Mouse (Mus musculus): ENCODE results near the gene Gpr179. TPM values are rescaled to one million over a fixed set of nuclear protein-coding genes. Genes with fewer than 3 reads are reported as not detected.
A peak's percentile ranks its signal among the peaks of the same experiment; 100 is the strongest.

Gene Gpr179
- polyA plus RNA-seq, 1 experiment from 2014 or later, result 0.01 TPM

- Histone ChIP-seq H3K9ac (ENCODE audit: low read depth, low read length) (no peak overlapping the region), H3K9me3 (replicated peaks; ENCODE audit: control insufficient read depth, low read length) (no peaks in the 10 kb centered on the region), H3K36me3 (ENCODE audit: control insufficient read depth, insufficient read depth, low read length) (no peaks in the 10 kb centered on the region), H3K4me3 (ENCODE audit: low read depth, low read length) (no peak overlapping the region), H3K27ac (ENCODE audit: low read depth, low read length) (no peak overlapping the region), H3K4me1 (ENCODE audit: control insufficient read depth, insufficient read depth, low read length) (peaks cover 9% of the 10 kb centered on the region), H3K4me2 (no peak overlapping the region), H3K27me3 (ENCODE audit: control insufficient read depth, insufficient read depth, low read length) (peaks cover 41% of the 10 kb centered on the region)
- ATAC-seq (replicated peaks; ENCODE audit: insufficient number of reproducible peaks, low FRiP score, low TSS enrichment), result no peak; the same call in 1 of the 2 replicates
- 57% methylated on average over 14 of the region's 14 CpGs for WGBS (ENCODE audit: insufficient replicate concordance)
Observed at GRCm38 (mm10) chr11:97336751-97337345, 15.0 kb downstream of the Gpr179 start.

- Histone ChIP-seq H3K4me2 (no peak overlapping the region), H3K27ac (ENCODE audit: low read depth, low read length) (no peak overlapping the region), H3K9me3 (replicated peaks; ENCODE audit: control insufficient read depth, low read length) (no peaks in the 10 kb centered on the region), H3K36me3 (ENCODE audit: control insufficient read depth, insufficient read depth, low read length) (no peaks in the 10 kb centered on the region), H3K27me3 (ENCODE audit: control insufficient read depth, insufficient read depth, low read length) (peaks cover 41% of the 10 kb centered on the region), H3K4me1 (ENCODE audit: control insufficient read depth, insufficient read depth, low read length) (peaks cover 9% of the 10 kb centered on the region), H3K4me3 (ENCODE audit: low read depth, low read length) (no peak overlapping the region), H3K9ac (ENCODE audit: low read depth, low read length) (no peak overlapping the region)
- ATAC-seq (replicated peaks; ENCODE audit: insufficient number of reproducible peaks, low FRiP score, low TSS enrichment), result no peak
- 49% methylated on average over 6 of the region's 6 CpGs for WGBS (ENCODE audit: insufficient replicate concordance)
Observed at GRCm38 (mm10) chr11:97336238-97336637, 15.6 kb downstream of the Gpr179 start.

DNA sequence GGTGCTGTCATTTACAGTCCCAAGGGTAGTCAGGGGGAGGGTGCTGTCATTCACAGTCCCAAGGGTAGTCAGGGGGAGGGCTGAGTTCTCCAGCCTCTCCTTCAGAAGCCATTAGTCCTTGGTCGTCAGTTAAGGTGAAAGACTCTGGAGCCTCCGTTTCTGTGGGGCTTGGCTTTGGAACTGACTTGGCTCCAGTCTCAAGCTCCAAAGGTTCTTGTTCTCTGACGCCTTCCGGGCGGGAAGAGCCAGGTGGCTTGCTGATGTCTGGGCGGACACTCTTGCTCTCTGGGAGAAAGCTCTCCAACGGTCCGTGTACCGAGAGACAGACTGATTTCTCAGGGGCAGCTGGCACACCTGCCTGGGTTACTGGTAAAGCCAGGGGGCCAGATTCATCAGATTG lies 17.5 kb downstream of the Gpr179 start:
- H3K27ac ChIP-seq (ENCODE audit: low read depth, low read length), result no peak overlapping the region
- no peak for ATAC-seq (replicated peaks; ENCODE audit: insufficient number of reproducible peaks, low FRiP score, low TSS enrichment)
- 74% methylated on average over 9 of the region's 9 CpGs for WGBS (ENCODE audit: insufficient replicate concordance)
- H3K4me1 ChIP-seq (ENCODE audit: control insufficient read depth, insufficient read depth, low read length), result peaks cover 9% of the 10 kb centered on the region
- H3K36me3 ChIP-seq (ENCODE audit: control insufficient read depth, insufficient read depth, low read length), result peaks cover 6% of the 10 kb centered on the region; the same call in 1 of the 2 replicates
- no peak overlapping the region for H3K4me3 ChIP-seq (ENCODE audit: low read depth, low read length)
- no peak overlapping the region for H3K4me2 ChIP-seq
- H3K27me3 ChIP-seq (ENCODE audit: control insufficient read depth, insufficient read depth, low read length), result peaks cover 33% of the 10 kb centered on the region
- no peak overlapping the region for H3K9ac ChIP-seq (ENCODE audit: low read depth, low read length)
- no peaks in the 10 kb centered on the region for H3K9me3 ChIP-seq (replicated peaks; ENCODE audit: control insufficient read depth, low read length)

- no peak overlapping the region for H3K4me3 ChIP-seq (ENCODE audit: low read depth, low read length)
- H3K27me3 ChIP-seq (ENCODE audit: control insufficient read depth, insufficient read depth, low read length), result peaks cover 30% of the 10 kb centered on the region
- WGBS (ENCODE audit: insufficient replicate concordance), result 70% methylated on average over 1 of the region's 1 CpGs
- H3K4me2 ChIP-seq, result no peak overlapping the region
- no peak overlapping the region for H3K27ac ChIP-seq (ENCODE audit: low read depth, low read length)
- H3K9ac ChIP-seq (ENCODE audit: low read depth, low read length), result no peak overlapping the region
- H3K4me1 ChIP-seq (ENCODE audit: control insufficient read depth, insufficient read depth, low read length), result peaks cover 7% of the 10 kb centered on the region
- ATAC-seq (replicated peaks; ENCODE audit: insufficient number of reproducible peaks, low FRiP score, low TSS enrichment), result no peak
- H3K36me3 ChIP-seq (ENCODE audit: control insufficient read depth, insufficient read depth, low read length), result peaks cover 11% of the 10 kb centered on the region; the same call in 1 of the 2 replicates
- H3K9me3 ChIP-seq (replicated peaks; ENCODE audit: control insufficient read depth, low read length), result no peaks in the 10 kb centered on the region
Observed at GRCm38 (mm10) chr11:97333896-97334295, 18.0 kb downstream of the Gpr179 start.

- Histone ChIP-seq H3K9me3 (replicated peaks; ENCODE audit: control insufficient read depth, low read length) (no peaks in the 10 kb centered on the region), H3K36me3 (ENCODE audit: control insufficient read depth, insufficient read depth, low read length) (peaks cover 12% of the 10 kb centered on the region; the same call in 1 of the 2 replicates), H3K27me3 (ENCODE audit: control insufficient read depth, insufficient read depth, low read length) (peaks cover 23% of the 10 kb centered on the region), H3K9ac (ENCODE audit: low read depth, low read length) (no peak overlapping the region), H3K27ac (ENCODE audit: low read depth, low read length) (no peak overlapping the region), H3K4me3 (ENCODE audit: low read depth, low read length) (no peak overlapping the region), H3K4me2 (no peak overlapping the region), H3K4me1 (ENCODE audit: control insufficient read depth, insufficient read depth, low read length) (no peaks in the 10 kb centered on the region)
- 50% methylated on average over 9 of the region's 9 CpGs for WGBS (ENCODE audit: insufficient replicate concordance)
- ATAC-seq (replicated peaks; ENCODE audit: insufficient number of reproducible peaks, low FRiP score, low TSS enrichment), result no peak
Observed at GRCm38 (mm10) chr11:97333044-97333443, 18.8 kb downstream of the Gpr179 start.

GRCm38 (mm10) chr11:97331231-97332190 lies 20.4 kb downstream of the Gpr179 start:
- Histone ChIP-seq H3K4me1 (ENCODE audit: control insufficient read depth, insufficient read depth, low read length) (no peaks in the 10 kb centered on the region), H3K9ac (ENCODE audit: low read depth, low read length) (0 out of 2 replicates have a peak overlapping the region, but pooled peaks have one; percentile 16), H3K4me3 (ENCODE audit: low read depth, low read length) (no peak overlapping the region), H3K9me3 (replicated peaks; ENCODE audit: control insufficient read depth, low read length) (no peaks in the 10 kb centered on the region), H3K4me2 (no peak overlapping the region), H3K27ac (ENCODE audit: low read depth, low read length) (no peak overlapping the region), H3K36me3 (ENCODE audit: control insufficient read depth, insufficient read depth, low read length) (peaks cover 17% of the 10 kb centered on the region), H3K27me3 (ENCODE audit: control insufficient read depth, insufficient read depth, low read length) (peaks cover 11% of the 10 kb centered on the region)
- no peak for ATAC-seq (replicated peaks; ENCODE audit: insufficient number of reproducible peaks, low FRiP score, low TSS enrichment)
- 85% methylated on average over 12 of the region's 12 CpGs for WGBS (ENCODE audit: insufficient replicate concordance)

DNA sequence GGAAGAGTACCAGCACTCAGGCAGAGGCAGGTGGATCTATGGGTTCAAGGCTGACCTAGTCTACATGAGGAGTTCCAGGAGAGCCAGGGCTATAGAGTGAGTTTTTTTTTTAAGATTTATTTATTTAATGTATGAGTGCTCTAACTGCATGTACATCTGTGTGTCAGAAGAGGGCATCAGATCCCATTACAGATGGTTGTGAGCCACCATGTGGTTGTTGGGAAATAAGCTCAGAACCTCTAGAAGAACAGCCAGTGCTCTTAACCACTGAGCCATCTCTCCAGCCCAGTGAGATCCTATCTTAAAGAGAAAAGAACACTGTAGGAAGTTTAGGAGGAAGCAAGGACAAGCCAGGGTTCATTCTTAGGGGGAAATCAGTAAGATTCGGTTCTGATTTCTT lies 21.6 kb downstream of the Gpr179 start:
- Histone ChIP-seq H3K4me2 (no peak overlapping the region), H3K4me1 (ENCODE audit: control insufficient read depth, insufficient read depth, low read length) (no peaks in the 10 kb centered on the region), H3K9ac (ENCODE audit: low read depth, low read length) (no peak overlapping the region), H3K4me3 (ENCODE audit: low read depth, low read length) (no peak overlapping the region), H3K27ac (ENCODE audit: low read depth, low read length) (no peak overlapping the region), H3K36me3 (ENCODE audit: control insufficient read depth, insufficient read depth, low read length) (peaks cover 22% of the 10 kb centered on the region), H3K9me3 (replicated peaks; ENCODE audit: control insufficient read depth, low read length) (no peaks in the 10 kb centered on the region), H3K27me3 (ENCODE audit: control insufficient read depth, insufficient read depth, low read length) (peaks cover 4% of the 10 kb centered on the region)
- WGBS (ENCODE audit: insufficient replicate concordance), result 97% methylated on average over 1 of the region's 1 CpGs
- no peak for ATAC-seq (replicated peaks; ENCODE audit: insufficient number of reproducible peaks, low FRiP score, low TSS enrichment)

DNA sequence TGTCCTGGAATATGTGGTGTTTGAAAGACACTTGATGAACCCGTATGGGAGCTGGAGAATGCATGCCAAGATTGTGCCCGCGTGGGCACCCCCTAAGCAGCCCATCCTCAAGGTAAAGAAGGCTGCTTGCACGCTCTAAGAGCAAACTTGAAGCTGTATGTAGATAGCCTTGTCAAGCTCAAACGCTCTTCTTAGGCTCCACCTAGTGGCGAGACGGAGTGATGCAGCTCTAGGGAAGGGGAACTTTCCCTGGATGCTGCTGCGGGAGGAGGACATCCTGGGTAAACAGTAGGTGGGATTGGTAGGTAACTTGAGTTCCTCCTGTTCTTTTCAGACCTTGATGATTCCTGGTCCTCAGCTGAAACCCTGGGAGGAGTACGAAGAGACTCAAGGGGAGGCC lies 23.7 kb downstream of the Gpr179 start:
- H3K4me1 ChIP-seq (ENCODE audit: control insufficient read depth, insufficient read depth, low read length), result no peaks in the 10 kb centered on the region
- H3K9me3 ChIP-seq (replicated peaks; ENCODE audit: control insufficient read depth, low read length), result no peaks in the 10 kb centered on the region
- no peak overlapping the region for H3K27ac ChIP-seq (ENCODE audit: low read depth, low read length)
- H3K27me3 ChIP-seq (ENCODE audit: control insufficient read depth, insufficient read depth, low read length), result no peaks in the 10 kb centered on the region
- WGBS (ENCODE audit: insufficient replicate concordance), result 27% methylated on average over 9 of the region's 9 CpGs
- H3K4me3 ChIP-seq (ENCODE audit: low read depth, low read length), result no peak overlapping the region
- no peak overlapping the region for H3K4me2 ChIP-seq
- peaks cover 30% of the 10 kb centered on the region for H3K36me3 ChIP-seq (ENCODE audit: control insufficient read depth, insufficient read depth, low read length)
- no peak for ATAC-seq (replicated peaks; ENCODE audit: insufficient number of reproducible peaks, low FRiP score, low TSS enrichment)
- H3K9ac ChIP-seq (ENCODE audit: low read depth, low read length), result no peak overlapping the region
